Mouse (Mus musculus): ENCODE results near the gene Top1.

- TF ChIP-seq POLR2A (IDR thresholded peaks at IDR 0.05; ENCODE audit: control insufficient read depth, extremely low read depth, insufficient read depth, low read length, poor library complexity) (no peak), CTCF (IDR thresholded peaks at IDR 0.05; ENCODE audit: borderline replicate concordance, control insufficient read depth, extremely low read depth, insufficient read depth, low read length, poor library complexity) (no peak)
Observed at GRCm38 (mm10) chr2:160745497-160745896, 99.8 kb downstream of the Top1 start.

Measured in thymus, adult 2 months (tissue).